Mouse (Mus musculus) urinary bladder, adult 18-20 months (tissue): ENCODE results near the gene A430005L14Rik.

ENCODE experiments used
- DNase-seq, 2 experiments: peaks; one replicate each; pipeline ENCODE4 v3.0.0; 2022; ENCODE audit warnings: low spot score in 2 of 2, mixed read lengths in 2 of 2

The A430005L14Rik gene

GRCm38 (mm10) chr4:153974431-153975291 lies 17.6 kb downstream of the A430005L14Rik start, which contains the start of the genes Dffb and Cep104:
Gene Dffb (minus strand): TSS chr4:153975126.
Gene Cep104 (plus strand): TSS chr4:153975194.
- DNase-seq, result peak; percentile 87 to 93

- peak in 1 of 2 experiments; percentile 6 for DNase-seq
These were observed 18.2 kb downstream of the A430005L14Rik start for GRCm38 (mm10) chr4:153975292-153975662.

GRCm38 (mm10) chr4:153975768-153976167 lies 18.7 kb downstream of the A430005L14Rik start:
- DNase-seq, result no peak

DNA sequence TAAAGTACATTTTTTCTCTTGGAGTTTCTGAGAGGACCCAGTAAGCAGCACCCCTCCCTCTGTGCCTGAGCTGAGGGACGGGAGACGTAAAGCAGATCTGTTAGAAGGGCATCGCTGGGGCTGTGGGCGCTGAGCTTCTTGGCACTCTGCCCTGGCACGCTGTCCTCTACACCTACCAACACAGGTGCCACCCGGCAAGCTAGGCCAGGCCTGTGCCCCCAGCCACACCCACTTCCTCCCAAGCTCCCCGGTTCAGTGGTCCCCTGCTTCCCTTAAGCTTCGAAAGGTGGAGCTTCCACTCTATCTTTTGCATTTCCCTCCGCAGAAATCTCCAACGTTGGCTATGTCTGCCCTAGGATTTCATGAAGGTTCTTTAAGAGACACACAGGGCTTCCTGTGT lies 22.2 kb downstream of the A430005L14Rik start:
- no peak for DNase-seq

- no peak for DNase-seq
These were observed 23.4 kb downstream of the A430005L14Rik start for GRCm38 (mm10) chr4:153980470-153980869.

- DNase-seq, result no peak
These were observed 35.7 kb downstream of the A430005L14Rik start for GRCm38 (mm10) chr4:153992715-153993114.

GRCm38 (mm10) chr4:153993505-153993904 lies 36.5 kb downstream of the A430005L14Rik start:
- no peak for DNase-seq

DNA sequence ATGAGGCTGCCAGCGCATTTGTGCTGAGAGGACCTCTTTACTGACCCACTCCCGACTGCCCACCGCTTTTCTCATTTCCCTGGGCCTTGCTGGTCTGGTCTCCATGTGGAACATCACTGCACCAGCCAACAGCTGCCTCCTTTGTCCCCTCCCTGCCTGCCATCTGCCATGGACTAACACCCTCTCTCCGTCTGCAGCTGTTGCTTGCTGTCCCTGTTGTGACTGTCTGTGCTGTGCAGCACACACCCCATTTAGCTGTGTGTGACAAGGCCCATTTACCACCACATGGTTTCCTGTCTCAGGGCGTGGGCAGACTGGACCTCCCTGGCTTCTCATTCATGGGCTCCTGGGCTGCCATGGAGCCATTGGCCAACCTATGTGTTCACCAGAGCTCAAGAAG lies 48.5 kb downstream of the A430005L14Rik start:
- no peak for DNase-seq

- DNase-seq, result no peak
These were observed 49.2 kb downstream of the A430005L14Rik start for GRCm38 (mm10) chr4:154006264-154006663.

DNA sequence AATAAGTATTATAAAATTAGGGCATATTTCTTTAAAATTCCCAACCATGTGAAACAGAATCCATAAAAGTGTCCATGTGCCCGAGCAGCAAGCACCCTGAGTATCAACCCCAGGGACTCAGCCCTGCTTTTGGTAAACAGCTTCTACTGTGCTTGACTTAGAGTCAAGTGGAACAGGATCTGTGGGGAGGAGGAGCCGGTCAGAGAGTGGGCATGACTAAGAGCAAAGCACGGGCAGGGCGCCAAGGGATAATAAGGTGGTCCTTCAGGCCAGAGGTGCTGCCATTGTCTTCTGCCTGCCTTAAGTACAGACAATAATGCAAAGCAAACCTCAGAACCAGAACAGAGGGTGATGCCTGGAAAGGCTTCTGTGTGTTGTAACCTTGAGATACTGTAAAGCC lies 50.7 kb downstream of the A430005L14Rik start:
- DNase-seq, result no peak

DNA sequence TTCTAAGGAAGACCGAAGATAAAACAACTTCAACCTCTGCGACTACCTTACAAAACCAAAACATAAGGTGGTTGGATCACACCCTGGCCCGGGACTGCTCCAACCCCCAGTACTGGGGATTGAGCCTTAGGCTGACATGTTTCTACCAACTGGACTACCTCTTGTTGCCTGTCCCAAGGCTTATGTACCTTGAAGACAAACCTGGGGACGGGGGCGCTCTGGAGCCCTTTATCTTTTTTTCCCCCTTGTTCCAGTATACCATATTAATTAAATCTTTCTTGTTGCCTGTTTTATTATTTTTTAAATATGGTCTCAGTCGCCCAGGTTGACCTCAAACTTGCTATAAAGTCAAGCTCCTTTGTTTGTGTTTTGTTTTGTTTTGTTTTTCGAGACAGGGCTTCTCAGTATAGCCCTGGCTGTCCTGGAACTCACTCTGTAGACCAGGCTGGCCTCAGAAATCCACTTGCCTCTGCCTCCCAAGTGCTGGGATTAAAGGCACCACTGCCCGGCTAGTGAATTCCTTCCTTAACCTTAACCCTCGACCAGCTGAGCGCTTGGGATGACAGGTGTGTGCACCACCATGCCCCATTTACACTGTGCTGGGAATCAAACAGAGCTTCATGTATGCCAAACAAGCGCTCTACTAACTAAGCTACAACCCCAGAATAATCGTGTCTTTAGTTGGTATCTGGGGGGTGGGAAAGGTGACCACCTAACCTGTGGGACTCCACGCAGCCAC lies 54.0 kb downstream of the A430005L14Rik start:
- DNase-seq, result no peak
